Mouse (Mus musculus) megakaryocyte, embryonic 14.5 days (primary cell): ENCODE results near the gene Olfr1385.

ENCODE experiments used
- FLI1 ChIP-seq: IDR thresholded peaks from 2 replicates; pipeline ENCODE4 v1.6.1; 2012; ENCODE audit warnings: low read length, inconsistent platforms, mixed read lengths
- GATA1 ChIP-seq: IDR thresholded peaks from 3 replicates; pipeline ENCODE4 v1.6.1; 2012; ENCODE audit warnings: mixed read lengths, low read length, inconsistent platforms, borderline replicate concordance

DNA sequence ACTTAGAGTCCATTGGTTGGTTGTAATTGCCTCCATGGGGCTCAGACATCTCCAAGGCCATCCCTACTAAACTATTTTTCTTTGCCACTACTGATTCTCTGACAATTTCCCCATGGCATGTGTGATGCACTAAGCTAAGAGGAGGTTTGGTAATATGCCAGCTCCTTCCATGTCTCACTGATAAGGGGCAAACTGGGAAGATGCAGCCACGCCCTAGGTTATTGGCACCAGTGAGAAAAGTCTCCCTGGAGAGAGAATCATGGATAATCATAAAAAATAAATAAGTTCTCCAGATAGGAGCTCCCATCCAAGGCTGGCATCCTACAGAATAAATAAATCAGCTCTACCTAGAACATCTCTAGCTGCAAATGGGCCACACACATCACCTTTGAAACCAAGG lies 33.8 kb upstream of the Olfr1385 start, which contains the start of gene Olfr1387:
- TF ChIP-seq GATA1 (no peak), FLI1 (no peak)
